Mouse (Mus musculus): ENCODE measurements around the gene Ly6g6f. TPM values are rescaled to one million over a fixed set of nuclear protein-coding genes. Genes with fewer than 3 reads are reported as not detected.

Gene Ly6g6f
- total and polyA plus RNA-seq, 3 experiments: 0.88 to 3.0 TPM; not detected in 1

DNA sequence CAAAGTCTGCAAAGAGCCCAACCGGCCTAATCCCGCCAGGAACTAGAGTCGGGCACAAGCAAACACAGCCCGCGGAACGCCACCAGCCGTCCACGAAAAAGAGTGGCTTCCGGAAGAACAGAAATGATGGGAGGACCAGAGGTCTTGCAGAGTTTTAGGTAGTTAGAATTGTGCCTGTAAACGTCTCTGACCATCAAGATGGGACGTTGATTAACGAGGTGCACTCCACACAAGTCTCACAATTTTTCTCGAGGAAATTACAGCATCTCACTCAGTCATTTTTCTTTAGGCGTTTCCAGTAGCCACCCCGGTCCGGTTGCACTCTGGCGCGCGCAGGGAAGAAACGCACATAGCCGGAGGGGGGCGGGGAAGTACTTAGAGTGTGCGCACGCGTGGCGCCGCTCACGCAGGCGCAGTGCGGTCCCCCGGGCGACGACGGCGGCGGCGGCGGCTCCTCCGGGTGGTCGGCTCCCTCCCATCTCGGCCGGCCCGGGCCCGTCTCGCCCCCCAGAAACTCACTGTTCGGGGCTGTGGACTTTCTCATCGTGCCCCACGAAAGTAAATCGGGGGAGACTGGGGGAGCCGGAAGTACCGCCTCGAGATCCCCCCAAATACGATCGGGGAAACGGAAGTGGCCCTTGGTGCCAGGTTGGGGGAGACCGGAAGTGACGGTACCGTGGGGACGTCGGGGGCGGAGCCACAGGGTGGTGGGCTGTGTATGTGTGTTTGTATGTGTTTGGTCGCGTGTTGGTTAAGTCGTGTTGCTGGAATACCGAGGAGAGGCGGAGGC, 49.6 kb upstream of the Ly6g6f start, which contains the start of gene Bag6:
TSS of gene Bag6 (plus strand) at position 378 of the 790 bp plus-strand sequence.
- Histone ChIP-seq H3K4me1 (ENCODE audit: control insufficient read depth in 1 of 2, insufficient read depth in 2 of 2, low read length in 2 of 2) (peaks cover 0 to 13% of the 10 kb centered on the region in 2 experiments; a peak in 2 of 4 replicates), H3K27ac (ENCODE audit: control insufficient read depth, low read depth, low read length) (peak within 1 kb of the TSS; percentile 99), H3K79me2 (ENCODE audit: control insufficient read depth, insufficient read depth, low read length, poor library complexity) (peaks cover 39% of the 10 kb centered on the region), H3K9ac (ENCODE audit: control insufficient read depth, low read depth, low read length, poor library complexity, severe bottlenecking) (peak within 1 kb of the TSS; percentile 99), H3K4me3 (ENCODE audit: control insufficient read depth in 1 of 2, insufficient read depth in 1 of 2, low read depth in 2 of 2, low read length in 2 of 2) (peak within 1 kb of the TSS; percentile 28 to 99), H3K27me3 (ENCODE audit: control insufficient read depth in 1 of 2, insufficient read depth in 2 of 2, low read length in 2 of 2) (no peaks in the 10 kb centered on the region), H3K9me3 (replicated peaks; ENCODE audit: insufficient read depth, low read length) (no peaks in the 10 kb centered on the region), H3K36me3 (ENCODE audit: control insufficient read depth in 1 of 2, insufficient read depth in 2 of 2, low read length in 2 of 2) (peaks cover 0 to 18% of the 10 kb centered on the region in 2 experiments)
- TF ChIP-seq HCFC1 (IDR thresholded peaks at IDR 0.05; ENCODE audit: low read depth, low read length) (peak; percentile 90), BHLHE40 (IDR thresholded peaks at IDR 0.05; ENCODE audit: borderline replicate concordance, low read depth, low read length) (no peak), JUND (IDR thresholded peaks at IDR 0.05; ENCODE audit: low read depth, low read length) (no peak), POLR2AphosphoS2 (IDR thresholded peaks at IDR 0.05; ENCODE audit: low read length) (peak; percentile 84), MAX (IDR thresholded peaks at IDR 0.05; ENCODE audit: low read length) (peak; percentile 99), ZMIZ1 (IDR thresholded peaks at IDR 0.05; ENCODE audit: low read depth, low read length) (peak; percentile 81), POLR2A (IDR thresholded peaks at IDR 0.05; ENCODE audit: control insufficient read depth in 1 of 2, insufficient read depth in 1 of 2, low read depth in 1 of 2, low read length in 2 of 2, poor library complexity in 1 of 2) (peak; percentile 76 to 82), TAL1 (IDR thresholded peaks at IDR 0.05; ENCODE audit: low read length) (no peak), ZNF384 (IDR thresholded peaks at IDR 0.05; ENCODE audit: low read depth, low read length) (no peak), ELF1 (IDR thresholded peaks at IDR 0.05; ENCODE audit: low read depth, low read length) (peak; percentile 81), ETS1 (IDR thresholded peaks at IDR 0.05; ENCODE audit: low read depth, low read length) (peak; percentile 61; the same call in 1 of the 2 replicates), TBP (IDR thresholded peaks at IDR 0.05; ENCODE audit: low read depth, low read length) (peak; percentile 60), MYC (IDR thresholded peaks at IDR 0.05; ENCODE audit: low read depth, low read length) (no peak; the same call in 1 of the 2 replicates), USF1 (IDR thresholded peaks at IDR 0.05; ENCODE audit: low read depth, low read length) (no peak), MXI1 (IDR thresholded peaks at IDR 0.05; ENCODE audit: low read depth, low read length) (no peak; the same call in none of the 2 replicates), NELFE (IDR thresholded peaks at IDR 0.05; ENCODE audit: low read depth, low read length) (peak; percentile 70), NRF1 (IDR thresholded peaks at IDR 0.05; ENCODE audit: insufficient read depth, low read depth, low read length, poor library complexity, severe bottlenecking) (peak; percentile 93), GATA1 (IDR thresholded peaks at IDR 0.05; ENCODE audit: low read depth, low read length) (0 out of 2 replicates have a peak, but pooled peaks have one; percentile 37), POLR2AphosphoS5 (IDR thresholded peaks at IDR 0.05; ENCODE audit: borderline replicate concordance, low read depth, low read length) (no peak; the same call in 1 of the 2 replicates), MAZ (IDR thresholded peaks at IDR 0.05; ENCODE audit: low read depth, low read length) (peak; percentile 88), CHD2 (IDR thresholded peaks at IDR 0.05; ENCODE audit: low read length) (no peak), CTCF (IDR thresholded peaks at IDR 0.05 in 2 of 3, conservative IDR thresholded peaks at IDR 0.05 in 1 of 3; ENCODE audit: control insufficient read depth in 1 of 3, insufficient read depth in 1 of 3, low read depth in 2 of 3, low read length in 3 of 3, poor library complexity in 1 of 3, severe bottlenecking in 1 of 3) (no peak), UBTF (IDR thresholded peaks at IDR 0.05; ENCODE audit: borderline replicate concordance, insufficient read depth, low read depth, low read length) (no peak), TCF12 (IDR thresholded peaks at IDR 0.05; ENCODE audit: low read depth, low read length) (peak; percentile 18), SIN3A (IDR thresholded peaks at IDR 0.05; ENCODE audit: low read length) (peak; percentile 90)
- peak; percentile 96 for DNase-seq (ENCODE audit: low read depth, low spot score)
